Mouse (Mus musculus): ENCODE data around the gene Kcnh1. TPM values are rescaled to one million over a fixed set of nuclear protein-coding genes. Genes with fewer than 3 reads are reported as not detected.

Gene Kcnh1
- total RNA-seq (2014; rRNA removed) (5.9 and 6.2 TPM in 2 replicates), polyA plus RNA-seq (2015; fragmentation: Nextera tagmentation; extraction: Ambion mirVana) (2.6 and 2.9 TPM in 2 replicates)

DNA sequence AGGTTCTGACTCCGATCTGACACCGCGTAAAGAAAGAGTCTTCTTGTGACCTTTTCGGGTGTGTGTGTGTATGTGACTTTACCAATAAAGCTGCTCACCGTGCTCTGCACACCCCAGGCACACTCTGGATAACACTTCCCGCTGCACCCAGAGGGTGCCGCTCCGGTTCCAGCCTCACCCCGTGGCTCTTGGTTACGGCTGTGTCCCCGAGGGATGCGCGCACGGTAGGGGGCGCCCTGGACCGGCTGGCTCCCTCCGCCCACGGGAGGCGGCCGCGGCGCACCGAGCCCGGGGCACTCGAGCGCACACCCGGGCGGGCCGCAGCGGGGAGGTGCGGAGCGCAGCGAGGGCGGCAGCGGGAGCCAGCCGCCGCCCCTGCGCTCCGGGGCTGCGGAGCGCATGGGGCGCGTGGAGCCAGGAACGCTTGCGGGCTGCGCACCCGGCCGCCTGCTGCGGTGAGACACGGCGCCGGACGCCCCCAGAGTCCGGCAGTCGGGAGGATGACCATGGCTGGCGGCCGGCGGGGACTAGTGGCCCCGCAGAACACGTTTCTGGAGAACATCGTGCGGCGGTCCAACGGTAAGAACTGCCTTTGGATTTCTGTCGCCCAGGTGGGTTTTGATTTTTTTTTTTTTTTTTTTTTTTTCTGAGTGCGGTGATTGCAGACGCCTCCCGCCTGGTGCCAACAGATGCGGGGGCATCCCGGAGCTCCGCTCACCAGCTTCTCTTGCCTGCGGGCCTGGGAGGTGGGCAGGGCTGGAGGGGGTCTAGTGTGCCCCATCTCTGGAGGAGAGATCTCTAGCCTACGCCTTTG is at the start of gene Kcnh1:
TSS of gene Kcnh1 (plus strand) at position 267 of the 814 bp plus-strand sequence.
- Histone ChIP-seq H3K4me3 (ENCODE audit: low read depth, low read length) (peak within 1 kb of the TSS; percentile 60), H3K27me3 (ENCODE audit: insufficient read depth, low read length) (no peaks in the 10 kb centered on the region), H3K36me3 (ENCODE audit: insufficient read depth, low read length) (no peaks in the 10 kb centered on the region), H3K4me2 (ENCODE audit: low read depth, low read length, poor library complexity, severe bottlenecking) (peak within 1 kb of the TSS; percentile 79), H3K27ac (ENCODE audit: low read depth, low read length) (no peak within 1 kb of the TSS), H3K9me3 (ENCODE audit: low read length) (no peaks in the 10 kb centered on the region), H3K9ac (replicated peaks; ENCODE audit: low read length, poor library complexity, severe bottlenecking) (peak within 1 kb of the TSS; percentile 60), H3K4me1 (ENCODE audit: insufficient read depth, low read length) (0 out of 2 replicates have a peak, but pooled peaks cover 3% of the 10 kb centered on the region)
- peak; percentile 94 for ATAC-seq (ENCODE audit: low FRiP score)
- peak; percentile 88 for DNase-seq (ENCODE audit: low spot score)
- WGBS: under 1% methylated on average over 63 of the region's 73 CpGs
- peak; percentile 92 for TF ChIP-seq CTCF (IDR thresholded peaks at IDR 0.05)

DNA sequence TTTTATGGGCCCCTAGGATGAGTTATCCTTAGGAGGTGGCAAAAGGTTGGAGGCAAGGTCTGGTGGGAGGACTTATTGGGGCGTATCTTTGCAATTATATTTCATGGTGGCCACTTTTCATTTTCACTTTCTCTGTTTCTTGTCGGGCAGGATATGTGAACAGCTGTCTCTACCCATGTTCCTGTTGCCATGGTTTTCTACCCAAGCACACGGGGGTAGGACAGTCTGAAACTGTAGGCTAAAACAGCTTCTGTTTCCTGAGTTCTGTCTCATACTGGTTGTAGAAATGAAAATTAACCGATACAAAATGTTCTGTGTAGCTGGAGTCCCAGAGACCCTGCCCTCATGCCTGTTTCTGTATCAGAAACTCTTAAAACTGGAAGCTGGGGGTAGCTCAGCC is 39.4 kb upstream of the Kcnh1 start:
- no peak overlapping the region for H3K4me3 ChIP-seq (ENCODE audit: low read depth, low read length)
- 90% methylated on average over 4 of the region's 4 CpGs for WGBS

DNA sequence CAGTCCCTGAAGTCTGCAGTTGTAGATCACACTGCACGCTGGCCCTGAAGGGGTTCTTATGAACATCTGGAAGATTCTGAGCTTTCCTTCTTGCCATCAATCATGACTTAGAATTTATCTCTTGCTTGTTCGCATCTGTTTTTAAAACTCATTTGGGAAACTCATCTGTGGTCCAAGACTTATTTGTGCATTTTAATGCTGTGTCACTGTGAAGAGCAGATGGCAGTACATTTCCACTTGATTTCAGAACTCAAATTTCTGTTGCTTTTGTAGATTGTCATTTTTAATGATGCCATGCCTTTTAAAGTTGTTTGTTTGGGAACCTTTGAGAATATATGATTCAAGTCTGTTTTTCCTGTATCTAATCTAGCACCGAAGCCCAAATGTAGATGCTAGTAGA is 19.1 kb upstream of the Kcnh1 start:
- no peak for ATAC-seq (ENCODE audit: low FRiP score)
- WGBS: 96% methylated on average over 3 of the region's 3 CpGs
- H3K4me1 ChIP-seq (ENCODE audit: insufficient read depth, low read length): no peaks in the 10 kb centered on the region

More for the DNA sequence above, 39.4 kb upstream of the Kcnh1 start:
- H3K36me3 ChIP-seq (ENCODE audit: insufficient read depth, low read length): no peaks in the 10 kb centered on the region
- H3K4me1 ChIP-seq (ENCODE audit: insufficient read depth, low read length): no peaks in the 10 kb centered on the region
- ATAC-seq (ENCODE audit: low FRiP score) (no peak), DNase-seq (ENCODE audit: low spot score) (no peak)
- no peak overlapping the region for H3K4me2 ChIP-seq (ENCODE audit: low read depth, low read length, poor library complexity, severe bottlenecking)
- no peaks in the 10 kb centered on the region for H3K27me3 ChIP-seq (ENCODE audit: insufficient read depth, low read length)
- H3K9me3 ChIP-seq (ENCODE audit: low read length): no peaks in the 10 kb centered on the region
- no peak overlapping the region for H3K9ac ChIP-seq (replicated peaks; ENCODE audit: low read length, poor library complexity, severe bottlenecking)
- TF ChIP-seq CTCF (IDR thresholded peaks at IDR 0.05): no peak
- H3K27ac ChIP-seq (ENCODE audit: low read depth, low read length): no peak overlapping the region

DNA sequence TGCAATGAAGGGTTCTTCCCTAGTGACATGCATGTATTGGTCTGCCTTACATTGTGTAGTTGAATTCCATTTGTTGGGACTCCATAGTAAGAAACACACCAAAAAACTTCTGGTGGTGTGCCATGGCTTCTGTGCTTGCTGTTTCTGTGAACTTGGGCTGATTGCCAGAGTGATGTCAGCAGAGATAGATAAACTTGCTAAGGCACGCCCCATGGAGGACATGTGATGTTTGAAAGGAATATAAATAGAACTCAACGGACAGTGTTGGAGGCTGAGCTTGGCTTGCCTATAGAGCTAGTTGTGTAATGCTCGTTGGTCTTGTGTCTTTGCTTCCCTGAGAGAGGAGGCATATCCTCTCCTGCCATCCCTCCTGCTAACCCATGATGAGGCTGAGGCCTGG is 10.7 kb upstream of the Kcnh1 start:
- 83% methylated on average over 3 of the region's 3 CpGs for WGBS

More for the DNA sequence above, 19.1 kb upstream of the Kcnh1 start:
- Histone ChIP-seq H3K27ac (ENCODE audit: low read depth, low read length) (no peak overlapping the region), H3K9ac (replicated peaks; ENCODE audit: low read length, poor library complexity, severe bottlenecking) (no peak overlapping the region), H3K9me3 (ENCODE audit: low read length) (no peaks in the 10 kb centered on the region), H3K27me3 (ENCODE audit: insufficient read depth, low read length) (no peaks in the 10 kb centered on the region), H3K36me3 (ENCODE audit: insufficient read depth, low read length) (no peaks in the 10 kb centered on the region), H3K4me2 (ENCODE audit: low read depth, low read length, poor library complexity, severe bottlenecking) (no peak overlapping the region), H3K4me3 (ENCODE audit: low read depth, low read length) (no peak overlapping the region)
- no peak for DNase-seq (ENCODE audit: low spot score)
- no peak for TF ChIP-seq CTCF (IDR thresholded peaks at IDR 0.05)

DNA sequence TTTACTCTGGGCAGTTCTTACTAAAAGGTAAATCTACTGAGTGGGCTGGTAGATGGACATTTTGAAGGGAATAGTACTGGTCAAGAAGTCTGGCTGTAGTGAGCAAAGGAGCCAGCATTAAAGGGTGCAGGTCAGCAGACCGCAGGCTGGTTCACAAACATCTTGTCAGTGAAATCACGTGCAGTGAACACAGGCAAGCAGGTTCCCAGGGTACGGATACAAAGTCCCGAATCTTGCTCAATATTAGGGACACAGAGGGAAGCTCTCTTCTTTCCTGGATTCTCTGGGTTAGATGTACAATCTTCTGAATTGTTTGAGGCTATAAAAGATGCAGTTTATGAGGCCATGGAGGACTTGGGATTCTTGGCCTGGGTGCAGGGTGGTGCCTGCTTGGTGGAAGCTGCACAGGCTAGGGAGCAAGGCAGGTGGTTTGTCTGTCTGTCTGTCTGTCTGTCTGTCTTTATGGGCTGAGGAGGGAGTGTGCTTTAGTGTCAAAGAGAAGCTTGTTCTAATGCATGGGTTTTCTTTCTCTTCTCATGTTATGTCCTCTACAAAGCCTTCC is 8.8 kb upstream of the Kcnh1 start:
- no peak overlapping the region for H3K9ac ChIP-seq (replicated peaks; ENCODE audit: low read length, poor library complexity, severe bottlenecking)
- DNase-seq (ENCODE audit: low spot score): no peak
- H3K27me3 ChIP-seq (ENCODE audit: insufficient read depth, low read length): no peaks in the 10 kb centered on the region
- TF ChIP-seq CTCF (IDR thresholded peaks at IDR 0.05): no peak
- H3K4me1 ChIP-seq (ENCODE audit: insufficient read depth, low read length): no peaks in the 10 kb centered on the region
- no peak overlapping the region for H3K27ac ChIP-seq (ENCODE audit: low read depth, low read length)
- no peaks in the 10 kb centered on the region for H3K9me3 ChIP-seq (ENCODE audit: low read length)
- ATAC-seq (ENCODE audit: low FRiP score): no peak
- no peak overlapping the region for H3K4me2 ChIP-seq (ENCODE audit: low read depth, low read length, poor library complexity, severe bottlenecking)
- no peaks in the 10 kb centered on the region for H3K36me3 ChIP-seq (ENCODE audit: insufficient read depth, low read length)
- no peak overlapping the region for H3K4me3 ChIP-seq (ENCODE audit: low read depth, low read length)
- WGBS: 82% methylated on average over 4 of the region's 4 CpGs

More for the DNA sequence above, 10.7 kb upstream of the Kcnh1 start:
- Histone ChIP-seq H3K9me3 (ENCODE audit: low read length) (no peaks in the 10 kb centered on the region), H3K27me3 (ENCODE audit: insufficient read depth, low read length) (no peaks in the 10 kb centered on the region), H3K27ac (ENCODE audit: low read depth, low read length) (no peak overlapping the region), H3K4me3 (ENCODE audit: low read depth, low read length) (no peak overlapping the region), H3K36me3 (ENCODE audit: insufficient read depth, low read length) (no peaks in the 10 kb centered on the region), H3K4me1 (ENCODE audit: insufficient read depth, low read length) (no peaks in the 10 kb centered on the region), H3K9ac (replicated peaks; ENCODE audit: low read length, poor library complexity, severe bottlenecking) (no peak overlapping the region), H3K4me2 (ENCODE audit: low read depth, low read length, poor library complexity, severe bottlenecking) (no peak overlapping the region)
- no peak for TF ChIP-seq CTCF (IDR thresholded peaks at IDR 0.05)
- no peak for DNase-seq (ENCODE audit: low spot score)
- ATAC-seq (ENCODE audit: low FRiP score): no peak

DNA sequence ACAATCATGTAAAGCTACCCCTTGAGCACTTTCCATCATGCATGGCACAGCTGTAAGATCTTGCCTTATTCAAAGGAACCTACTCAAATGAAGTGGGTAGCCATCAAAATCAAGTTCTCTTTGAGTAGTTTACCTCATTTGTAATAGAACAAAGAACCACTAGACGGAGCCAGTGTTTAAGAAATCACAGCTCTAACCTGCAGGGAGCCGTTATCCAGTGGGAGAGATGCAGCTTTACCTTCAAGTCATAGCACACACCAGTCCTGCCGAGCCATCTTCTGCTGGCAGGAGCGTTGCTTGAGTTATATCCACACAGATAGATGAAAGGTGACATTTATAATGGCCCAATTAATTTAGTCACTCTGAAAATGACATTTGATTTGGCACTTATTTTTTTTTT is 1.5 kb upstream of the Kcnh1 start:
- ATAC-seq (ENCODE audit: low FRiP score) (0 out of 2 replicates have a peak, but pooled peaks have one; percentile 41), DNase-seq (ENCODE audit: low spot score) (peak; percentile 89)
- no peaks in the 10 kb centered on the region for H3K9me3 ChIP-seq (ENCODE audit: low read length)
- no peak overlapping the region for H3K4me3 ChIP-seq (ENCODE audit: low read depth, low read length)
- H3K36me3 ChIP-seq (ENCODE audit: insufficient read depth, low read length): no peaks in the 10 kb centered on the region
- no peak overlapping the region for H3K9ac ChIP-seq (replicated peaks; ENCODE audit: low read length, poor library complexity, severe bottlenecking)
- 4% methylated on average over 4 of the region's 4 CpGs for WGBS
- H3K4me2 ChIP-seq (ENCODE audit: low read depth, low read length, poor library complexity, severe bottlenecking): no peak overlapping the region
- H3K27me3 ChIP-seq (ENCODE audit: insufficient read depth, low read length): no peaks in the 10 kb centered on the region
- 0 out of 2 replicates have a peak, but pooled peaks cover 3% of the 10 kb centered on the region for H3K4me1 ChIP-seq (ENCODE audit: insufficient read depth, low read length)
- H3K27ac ChIP-seq (ENCODE audit: low read depth, low read length): no peak overlapping the region
- peak; percentile 94 for TF ChIP-seq CTCF (IDR thresholded peaks at IDR 0.05)
